Mouse (Mus musculus): ENCODE data around the gene C530008M17Rik.

- no peak for TF ChIP-seq CTCF (conservative IDR thresholded peaks at IDR 0.05; ENCODE audit: insufficient read depth, insufficient read length, low read depth, low read length)
- no peak for TF ChIP-seq POLR2A (IDR thresholded peaks at IDR 0.05; ENCODE audit: low read depth, low read length)
Observed at GRCm38 (mm10) chr5:76719954-76720353, 63.6 kb downstream of the C530008M17Rik start.
